Mouse (Mus musculus): ENCODE measurements at regions not wholly inside any gene's neighbourhood (a gene's known extent, or its start where the extent isn't known, plus 50 kb on each side); places are given as distances from the start of the nearest gene placed in this dataset.
"Not testable (repeated sequence)": the region's sequence is repeated elsewhere in the genome, so short reads cannot be mapped to it uniquely, and the experiment has no call there.

DNA sequence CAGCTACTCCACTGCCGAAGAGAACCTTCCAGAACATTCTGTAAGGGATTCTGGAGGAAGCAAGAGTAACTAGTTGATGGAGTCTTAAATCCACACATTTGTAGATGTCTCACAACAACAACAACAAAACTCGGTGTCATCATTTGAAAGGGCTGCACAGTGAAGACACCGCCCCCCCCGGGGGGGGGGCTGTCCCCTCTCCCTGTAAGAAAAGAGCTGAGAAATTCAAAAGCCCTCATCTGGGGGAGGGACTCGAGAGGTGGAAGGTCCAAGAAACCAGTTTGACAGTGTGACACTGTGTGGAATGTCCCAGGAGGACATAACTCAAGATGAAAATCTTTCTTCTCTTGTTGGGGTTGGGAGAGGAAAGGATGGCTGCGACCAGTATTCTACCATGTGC, 87.7 kb downstream of the Fam43a start:
- DNase-seq = no peak

DNA sequence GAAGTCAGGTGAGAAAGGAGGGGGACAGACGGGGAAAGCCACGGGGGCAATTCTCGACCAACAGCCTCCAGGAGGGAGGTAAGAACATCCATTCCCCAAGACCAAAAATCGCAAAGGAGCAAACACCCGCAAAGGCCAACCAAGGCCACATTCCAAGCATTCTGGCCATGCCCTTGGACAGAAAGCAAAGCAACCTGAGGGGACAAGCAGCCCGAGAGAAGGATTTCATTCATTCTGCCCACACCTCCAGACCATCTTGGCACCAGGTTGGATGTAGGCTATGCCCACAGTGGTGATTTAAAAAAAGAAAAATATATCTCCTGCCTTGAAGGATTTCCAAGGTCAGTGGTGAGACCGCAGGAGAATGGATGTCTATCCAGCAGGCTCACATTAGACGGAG, 88.2 kb downstream of the Fam43a start:
- DNase-seq = no peak

DNA sequence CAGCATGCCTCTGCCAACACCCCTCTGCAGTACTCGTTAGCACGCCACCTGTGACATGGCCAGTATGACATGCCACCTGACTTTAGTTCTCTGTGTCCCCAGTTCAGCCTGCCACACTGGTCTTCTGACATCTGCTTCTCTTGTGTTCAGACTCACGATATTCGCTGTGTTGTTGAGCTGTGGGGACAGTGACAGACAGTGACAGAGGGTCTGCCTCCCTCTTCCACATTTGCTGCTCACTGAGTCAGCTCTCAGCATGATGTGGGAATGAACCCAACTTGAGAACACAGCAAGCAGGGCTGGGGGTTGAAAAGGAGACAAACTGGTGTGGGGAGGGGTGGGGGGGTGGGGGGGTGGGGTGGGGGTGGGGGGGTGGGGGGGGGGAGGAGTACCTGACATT, 91.0 kb downstream of the Fam43a start:
- no peak for DNase-seq

DNA sequence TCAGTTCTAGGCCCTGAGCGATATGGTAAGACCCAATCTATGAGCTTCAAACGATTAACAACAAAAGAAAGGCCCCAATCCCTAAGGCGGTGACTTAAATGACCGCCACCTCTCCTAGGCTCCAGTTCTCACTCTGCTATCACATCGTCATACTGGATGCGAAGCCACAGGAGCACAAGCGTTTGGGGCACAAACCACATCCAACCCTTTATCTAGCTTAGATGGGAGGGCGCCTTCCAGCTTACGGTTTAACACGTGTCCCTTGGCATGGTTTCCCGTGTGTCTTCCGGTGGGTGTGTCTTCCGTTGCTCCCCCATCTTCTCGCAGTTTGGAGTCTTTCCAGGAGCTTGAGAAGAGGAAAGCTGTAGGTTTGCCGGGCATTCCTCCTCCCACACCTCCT, 92.4 kb downstream of the Fam43a start:
- no peak for DNase-seq

DNA sequence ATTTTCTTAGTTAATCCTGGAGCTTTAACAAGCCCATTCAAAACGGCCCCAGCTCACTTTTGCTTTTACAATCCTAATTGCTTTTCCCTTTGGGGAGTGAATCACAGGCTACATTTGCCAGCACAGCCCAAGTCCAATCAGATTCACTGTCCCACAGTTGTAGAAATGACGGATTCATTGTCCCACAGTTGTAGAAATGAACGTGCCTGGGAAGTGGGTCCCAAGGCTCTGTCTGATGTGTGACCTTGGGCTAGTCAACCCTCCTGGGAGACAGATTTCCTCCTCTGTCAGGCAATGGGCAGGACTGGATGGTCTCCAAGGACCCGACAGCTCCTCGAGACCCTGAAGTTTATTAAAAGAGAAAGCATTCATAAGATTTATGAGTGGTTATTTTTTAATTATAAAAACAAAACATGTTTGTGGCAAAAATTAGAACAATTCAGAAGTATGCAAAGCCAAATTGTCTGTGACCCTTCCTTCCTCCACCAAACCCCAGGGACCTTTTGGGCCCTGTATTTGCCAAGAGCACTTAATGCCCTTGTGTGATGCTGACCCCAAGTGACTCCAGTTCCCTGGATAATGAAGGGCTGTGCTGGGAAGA, 93.1 kb downstream of the Fam43a start:
- DNase-seq = no peak

DNA sequence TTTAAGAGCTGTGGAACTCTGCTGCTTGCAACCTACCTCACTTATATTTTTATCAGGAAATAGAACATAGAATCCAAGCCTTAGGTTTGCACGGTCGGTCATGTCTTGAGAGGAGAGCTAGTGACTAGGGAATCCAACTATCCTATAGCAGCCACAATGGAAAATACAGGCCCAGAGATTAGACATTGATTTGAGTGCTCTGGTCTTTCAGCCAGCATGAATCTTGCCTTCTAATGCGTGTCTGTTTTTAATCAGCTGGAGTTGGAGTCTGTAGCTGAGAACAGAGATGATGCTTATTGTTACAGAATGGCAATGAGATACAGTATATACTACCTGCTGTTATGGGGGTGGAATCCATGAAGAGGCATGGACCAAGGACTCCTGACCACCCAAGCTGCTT, 93.7 kb downstream of the Fam43a start:
- no peak for DNase-seq

DNA sequence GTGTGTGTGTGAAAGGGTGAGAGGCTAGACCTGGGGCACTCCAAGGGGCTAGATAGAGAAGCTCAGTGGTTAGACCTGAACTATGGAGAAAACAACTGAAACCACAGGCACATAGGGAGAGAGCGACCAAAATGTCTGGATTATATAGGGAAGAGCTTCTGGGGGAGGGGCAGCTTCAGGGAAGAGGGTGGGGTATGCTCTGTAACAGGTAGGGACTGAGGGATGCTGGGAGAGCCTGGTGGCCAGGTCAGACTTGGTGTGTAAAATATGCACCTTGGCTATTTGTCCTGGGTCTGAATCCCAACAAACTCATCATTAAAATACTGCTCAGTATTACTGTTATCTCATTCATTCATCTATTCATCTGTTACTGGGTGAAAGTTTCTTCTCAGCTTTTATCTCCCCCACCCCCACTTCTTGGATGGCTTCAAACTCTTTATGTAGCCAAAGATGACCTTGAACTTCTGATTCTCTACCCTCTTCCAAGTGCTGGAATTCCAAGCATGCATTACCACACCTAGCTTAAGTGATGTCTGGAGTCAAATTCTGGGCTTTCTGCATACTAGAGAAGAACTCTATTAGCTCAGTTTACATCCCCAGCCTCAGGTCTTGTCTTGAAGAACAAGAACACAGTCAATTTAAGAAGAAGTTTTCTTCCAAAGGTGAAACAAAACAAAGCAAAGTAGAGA, 94.5 kb downstream of the Fam43a start:
- no peak for DNase-seq

DNA sequence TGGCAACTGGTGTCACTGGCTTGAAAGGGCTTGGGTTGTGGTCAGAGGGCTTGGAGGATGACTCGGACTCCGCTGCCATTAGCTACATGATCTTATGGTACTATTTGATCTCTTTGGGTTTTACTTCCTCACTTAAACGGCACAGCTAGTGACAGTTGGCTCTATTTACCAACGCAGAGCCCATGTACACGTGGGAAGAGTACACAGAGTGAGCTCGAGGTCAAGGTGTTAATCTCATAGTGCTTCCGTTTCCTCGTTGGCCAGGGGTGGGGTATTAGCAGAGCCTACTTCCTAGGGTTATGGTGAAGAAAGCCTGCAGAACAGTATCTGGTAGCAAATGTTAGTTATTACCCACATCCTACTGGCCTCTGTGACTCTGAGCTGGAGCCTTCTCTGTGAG, 96.2 kb downstream of the Fam43a start:
- DNase-seq = no peak

DNA sequence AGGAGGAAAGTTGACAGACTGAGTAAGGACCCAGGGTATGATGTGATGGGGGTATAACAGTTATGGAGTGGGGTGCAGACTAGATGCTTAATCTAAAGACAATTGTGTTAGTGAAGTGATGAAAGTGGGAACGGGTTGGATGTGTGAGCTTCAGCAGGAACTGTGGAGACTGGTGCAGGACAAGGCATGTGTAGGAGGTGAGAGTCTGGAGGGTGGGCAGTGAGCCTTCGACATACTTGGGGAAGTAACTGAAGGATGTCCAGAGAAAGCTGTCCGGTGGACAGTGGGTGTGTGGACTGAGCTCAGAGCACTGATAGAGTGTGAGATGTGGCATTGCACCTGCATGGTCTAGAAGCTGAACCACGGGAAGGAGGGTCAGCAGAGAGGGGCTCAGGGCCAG, 97.7 kb downstream of the Fam43a start:
- DNase-seq = no peak

DNA sequence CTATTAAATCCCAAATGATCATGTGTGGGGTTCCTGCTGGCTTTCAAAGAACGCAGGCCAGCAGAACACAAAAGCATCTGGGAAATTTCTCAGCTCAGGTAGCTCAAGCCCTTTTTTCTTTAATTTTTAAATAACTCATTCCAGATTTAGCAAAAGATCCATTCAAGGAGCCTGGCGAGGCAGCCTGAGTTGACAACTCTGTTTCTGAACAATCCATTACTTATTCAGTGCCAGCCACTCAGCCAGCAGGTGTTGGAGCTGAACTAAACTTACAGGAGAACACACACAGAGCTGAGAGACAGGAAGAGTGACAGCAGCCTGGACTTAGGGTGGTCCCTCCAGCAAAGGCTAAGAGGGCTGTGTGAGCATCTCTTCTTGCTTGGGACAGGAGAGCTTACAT, 98.3 kb downstream of the Fam43a start:
- no peak for DNase-seq

DNA sequence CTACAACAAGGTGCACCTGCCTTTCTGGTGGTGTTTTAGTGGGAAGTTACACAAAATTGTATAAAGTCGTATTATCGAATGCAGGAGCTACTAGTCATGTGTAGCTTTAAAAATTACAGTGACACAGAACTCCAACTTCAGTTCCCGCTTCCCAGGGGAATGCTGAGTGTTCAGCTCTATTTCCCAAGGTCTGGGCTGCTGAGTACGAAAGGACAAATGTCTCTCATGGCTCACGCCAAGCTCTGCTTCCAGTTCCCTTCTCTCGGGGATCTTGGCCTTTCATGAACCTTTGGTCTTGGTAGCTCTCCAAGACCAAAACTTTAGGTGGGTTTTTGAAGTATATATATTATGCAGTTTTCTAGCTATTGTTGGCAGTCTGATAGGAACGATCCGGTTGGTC, 104.3 kb downstream of the Fam43a start:
- no peak for DNase-seq

DNA sequence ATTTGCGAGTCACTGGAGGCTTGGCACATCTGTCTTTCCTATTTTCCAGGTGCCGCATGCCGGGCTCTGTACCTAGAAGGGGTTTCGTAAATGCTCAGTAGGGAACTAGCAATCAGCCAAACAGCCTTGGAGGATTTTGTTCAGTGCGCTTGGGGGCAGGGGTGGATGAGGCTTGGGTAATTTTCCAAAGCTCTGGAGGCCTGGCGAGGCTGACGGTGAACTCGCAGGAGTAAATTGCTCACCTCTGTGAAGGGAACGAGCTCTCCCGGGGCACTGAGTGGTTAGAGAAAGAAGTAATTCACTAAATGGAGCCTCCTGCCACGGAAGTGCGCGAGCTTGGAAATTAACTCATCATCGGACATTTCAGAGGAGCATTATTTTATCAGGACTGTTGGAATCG, 110.0 kb downstream of the Fam43a start:
- DNase-seq = no peak

DNA sequence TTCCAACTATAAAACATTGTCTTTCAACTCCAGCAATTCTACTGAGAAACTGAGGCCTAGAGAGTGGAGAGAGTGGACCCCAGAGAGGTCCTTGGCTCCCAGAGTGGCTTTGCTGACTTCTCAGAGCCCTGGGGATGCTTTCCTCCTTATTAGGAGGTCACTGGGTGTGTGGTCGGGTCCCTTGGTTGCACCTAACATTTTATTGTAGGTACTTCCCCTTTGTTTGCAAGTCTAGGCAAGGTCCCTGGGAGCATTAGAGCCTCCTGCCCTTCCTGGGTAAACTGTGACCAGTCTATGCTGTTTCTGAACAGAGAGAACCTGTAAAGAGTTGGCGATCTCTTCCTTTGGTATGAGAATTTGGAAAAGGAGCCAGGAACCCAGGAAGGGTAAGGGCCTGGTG, 110.5 kb downstream of the Fam43a start:
- no peak for DNase-seq

DNA sequence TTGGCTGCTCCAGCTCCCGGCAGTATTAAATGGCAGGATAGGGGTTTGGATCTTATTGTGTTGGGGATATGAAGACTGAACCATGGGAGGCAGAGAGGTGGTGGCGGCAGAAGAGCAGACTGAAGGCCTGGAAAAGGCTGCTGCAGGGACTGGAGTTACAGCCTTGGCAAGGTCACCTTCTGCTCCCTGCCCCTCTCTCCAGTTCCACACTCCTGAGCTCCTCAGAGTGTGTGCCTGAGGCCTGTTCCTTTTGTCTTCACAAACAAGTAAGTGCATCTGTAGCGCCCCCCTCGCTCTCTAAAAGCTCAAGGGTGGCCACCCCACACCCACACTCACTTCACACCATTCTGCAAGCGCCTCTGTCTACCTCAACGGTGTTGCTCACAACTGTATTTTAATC, 113.0 kb downstream of the Fam43a start:
- no peak for DNase-seq

DNA sequence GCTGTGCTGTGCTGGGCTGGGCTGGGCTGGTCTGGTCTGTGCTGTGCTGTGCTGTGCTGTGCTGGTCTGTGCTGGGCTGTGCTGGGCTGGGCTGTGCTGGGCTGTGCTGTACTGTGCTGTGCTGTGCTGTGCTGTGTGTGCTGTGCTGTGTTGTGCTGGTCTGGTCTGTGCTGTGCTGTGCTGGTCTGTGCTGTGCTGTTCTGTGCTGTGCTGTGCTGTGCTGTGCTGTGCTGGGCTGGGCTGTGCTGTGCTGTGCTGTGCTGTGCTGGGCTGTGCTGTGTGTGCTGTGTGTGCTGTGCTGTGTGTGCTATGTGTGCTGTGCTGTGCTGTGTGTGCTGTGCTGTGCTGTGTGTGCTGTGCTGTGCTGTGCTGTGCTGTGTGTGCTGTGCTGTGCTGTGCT, 118.1 kb downstream of the Fam43a start:
- not testable (repeated sequence) for DNase-seq

DNA sequence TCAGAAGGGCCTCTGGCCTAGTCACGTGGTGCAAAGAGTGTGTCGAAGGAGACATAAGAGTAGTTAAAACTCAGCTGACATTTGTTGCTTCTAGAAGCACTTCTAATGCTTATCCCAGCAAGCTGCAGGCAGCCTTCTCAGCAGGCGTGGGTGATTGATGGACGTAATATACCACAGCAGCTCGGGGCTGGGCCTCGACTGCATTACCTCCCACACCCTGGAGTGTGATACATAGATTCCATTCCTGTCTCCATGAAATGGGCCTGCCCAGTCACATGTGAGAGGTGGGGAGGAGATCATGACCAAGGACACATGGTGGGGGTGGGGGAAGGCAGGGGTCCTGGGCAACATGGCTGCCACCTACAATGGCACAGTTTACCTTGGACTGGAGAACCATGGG, 121.3 kb downstream of the Fam43a start:
- no peak for DNase-seq

DNA sequence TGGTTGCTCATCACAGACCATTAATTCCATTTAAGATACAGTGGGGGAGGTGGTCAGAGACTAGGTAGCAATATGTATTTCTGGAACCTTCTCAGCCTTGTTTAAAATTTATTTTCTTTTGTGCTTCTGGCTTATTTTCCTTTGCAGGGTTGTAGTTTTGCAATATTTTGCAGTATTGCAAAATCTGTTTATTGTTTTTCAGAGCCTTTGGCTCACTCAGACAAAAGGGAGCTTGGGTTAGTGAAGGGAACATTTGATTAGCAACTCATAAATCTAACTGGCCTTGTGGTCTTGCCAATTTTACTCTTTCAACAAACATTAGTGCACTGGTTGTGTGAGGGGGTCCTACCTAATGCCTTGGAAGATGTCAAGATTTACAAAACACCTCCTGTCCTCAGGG, 121.7 kb downstream of the Fam43a start:
- DNase-seq = no peak

DNA sequence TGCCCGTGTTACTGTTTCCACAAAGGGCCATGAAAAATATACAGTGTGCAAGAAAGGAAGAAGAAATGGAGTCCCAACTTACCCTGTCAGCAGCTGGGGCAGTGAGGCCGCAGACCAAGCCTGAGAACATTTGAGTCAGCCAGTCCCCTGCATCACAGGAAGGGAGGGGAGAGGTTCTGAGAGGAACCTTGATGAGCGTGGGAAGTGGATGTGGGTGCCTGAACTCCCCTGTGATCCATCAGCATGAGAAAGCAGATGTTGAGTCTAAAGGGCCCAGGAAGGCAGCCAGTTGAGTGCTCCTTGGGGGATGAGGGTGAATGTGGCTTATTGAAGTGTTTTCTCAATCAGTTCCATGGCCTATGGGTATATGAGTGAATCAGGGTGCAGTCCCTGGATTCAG, 122.8 kb downstream of the Fam43a start:
- no peak for DNase-seq

DNA sequence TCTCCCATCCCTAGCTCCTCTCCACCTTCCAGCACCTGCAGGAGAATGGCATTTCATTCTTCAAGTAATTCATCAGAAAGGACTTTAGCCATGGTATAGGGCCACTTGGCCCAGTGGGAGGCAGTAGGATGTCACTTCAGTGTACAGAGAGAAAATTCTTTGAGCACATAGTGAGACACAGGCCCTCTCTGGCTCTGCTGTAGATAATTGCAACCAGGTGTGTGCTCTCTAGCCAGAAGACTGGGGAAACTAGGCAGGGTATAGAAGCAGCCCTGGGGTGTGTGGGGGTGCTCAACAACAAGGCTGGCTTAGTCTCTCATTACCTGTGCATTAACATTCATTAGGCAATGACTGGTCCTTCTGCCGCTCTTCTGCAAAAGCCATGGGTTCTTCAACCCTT, 125.1 kb downstream of the Fam43a start:
- no peak for DNase-seq

DNA sequence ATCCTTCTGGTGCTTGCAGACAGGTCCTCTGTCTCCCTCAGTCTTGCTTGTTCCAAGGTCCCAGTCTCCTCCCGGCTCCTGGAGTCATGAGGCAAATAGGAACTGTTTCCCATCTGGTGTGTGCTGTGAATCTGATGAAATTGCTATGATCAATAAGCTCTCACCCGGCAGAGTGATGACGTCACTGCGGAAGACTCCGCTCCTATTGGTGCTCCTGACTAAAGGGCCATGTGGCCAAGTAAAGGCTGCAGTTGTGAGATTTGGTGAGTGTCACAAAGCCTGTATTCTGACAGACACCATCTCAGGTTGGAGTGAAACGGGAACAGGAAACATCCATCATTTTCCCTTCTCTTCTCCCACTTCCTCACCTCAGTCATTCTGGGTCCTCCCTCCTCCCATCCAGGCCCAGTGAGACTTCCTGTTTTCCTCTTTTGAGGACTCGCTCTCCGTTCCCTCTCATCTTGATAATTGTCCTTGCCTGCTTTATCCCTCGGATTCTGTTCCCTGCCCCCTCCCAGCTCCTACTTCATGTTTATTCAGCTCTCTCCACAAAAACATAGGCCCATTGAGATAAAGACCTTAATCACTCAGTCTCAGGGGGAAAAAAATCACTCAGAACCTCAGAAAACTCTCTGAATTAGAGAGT, 133.4 kb downstream of the Fam43a start:
- DNase-seq = peak; percentile 16

DNA sequence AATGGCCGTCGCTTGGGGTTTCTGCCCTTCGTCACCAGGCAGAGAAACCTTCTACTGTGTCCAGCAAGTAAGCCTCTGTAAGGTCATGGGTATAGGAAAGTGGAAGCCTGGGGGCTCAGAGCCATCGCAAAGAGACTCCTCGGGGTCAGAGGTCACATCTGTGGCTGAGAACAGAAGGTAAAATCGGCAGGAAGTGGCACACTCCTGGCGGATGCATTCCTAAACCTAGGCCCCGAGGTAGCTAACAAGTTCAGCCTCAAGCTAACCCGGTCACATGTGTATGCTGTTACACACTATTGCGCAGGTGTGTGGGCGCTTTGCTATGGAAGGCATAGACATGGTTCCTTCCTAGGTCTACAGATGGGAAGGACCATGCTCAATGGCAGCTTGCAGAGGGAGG, 134.0 kb downstream of the Fam43a start:
- no peak for DNase-seq

DNA sequence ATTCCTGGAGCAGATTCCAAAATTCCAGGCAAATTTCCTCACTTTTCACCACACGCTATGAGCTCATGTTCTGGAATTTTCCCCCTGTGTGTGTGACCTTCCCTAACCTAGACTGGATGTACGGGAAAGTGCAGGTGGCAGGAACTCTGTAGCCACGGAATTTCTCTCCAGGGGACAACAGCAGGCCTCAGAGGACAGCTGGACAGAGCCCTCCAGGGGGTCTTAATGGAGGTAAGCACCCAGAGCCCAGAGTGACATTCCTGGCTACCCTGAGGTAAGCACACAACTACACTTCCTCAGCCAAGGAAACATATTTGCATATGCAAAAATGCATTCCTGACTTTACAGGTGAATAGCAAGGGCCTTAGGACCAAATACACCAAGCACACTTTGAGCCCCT, 135.8 kb downstream of the Fam43a start:
- no peak for DNase-seq

DNA sequence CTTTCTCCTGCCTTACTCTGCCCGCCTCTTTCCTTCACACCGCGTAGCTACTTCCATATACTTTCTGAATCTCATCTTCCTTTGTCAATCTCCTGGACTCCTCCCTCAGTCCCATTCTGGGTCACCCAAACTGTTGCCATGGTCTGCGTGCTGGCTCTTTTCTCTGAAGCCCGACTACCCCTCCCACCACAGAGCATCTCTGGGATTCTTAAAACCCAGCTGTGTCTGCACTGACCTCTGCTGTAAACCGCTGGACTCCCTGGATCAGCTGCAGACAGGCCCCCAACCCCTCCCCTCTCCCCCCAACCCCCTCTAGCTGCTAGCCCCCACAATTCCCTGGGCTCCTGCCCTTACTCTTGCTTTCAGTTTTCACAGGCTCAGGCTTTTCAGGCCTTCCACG, 136.4 kb downstream of the Fam43a start:
- peak; percentile 28 for DNase-seq

DNA sequence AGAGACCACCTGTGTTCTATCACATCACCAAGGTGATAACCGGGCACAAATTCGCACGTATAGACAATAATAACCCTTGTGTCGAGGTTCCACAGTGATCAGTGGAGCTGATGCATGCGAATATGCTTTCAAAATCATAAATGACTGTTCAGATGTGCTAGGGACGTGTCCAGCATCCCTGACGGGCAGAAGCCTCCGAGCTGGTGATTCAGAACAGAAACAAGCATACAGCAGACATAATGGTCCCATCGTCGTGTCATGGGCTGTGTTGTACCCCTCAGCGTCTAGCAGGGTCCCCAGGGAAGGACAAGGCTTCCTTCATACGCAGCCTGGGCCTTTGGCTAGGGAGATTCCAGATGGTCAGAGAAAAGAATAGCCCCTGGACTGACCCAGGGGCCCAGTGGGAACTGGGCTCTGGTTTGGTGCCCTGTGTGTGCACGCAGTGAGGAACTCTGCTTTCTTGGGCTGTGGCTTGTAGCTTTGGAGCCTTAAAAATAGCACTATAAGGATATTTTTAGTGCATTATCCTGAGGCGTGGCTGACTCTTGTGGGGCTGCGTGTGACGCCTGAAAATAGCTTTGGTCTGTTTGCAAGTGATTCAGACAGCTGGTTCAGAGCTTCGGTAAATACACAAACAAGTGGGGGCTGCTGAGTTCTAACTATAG, 137.3 kb downstream of the Fam43a start:
- peak; percentile 14 for DNase-seq

All from lung, postnatal 10 days (tissue).